8 mouse cellular contexts compared by ENCODE assay signal in genomic region chr11:62457241-62457890, GRCm38 (mm10). TPM values are rescaled to one million over a fixed set of nuclear protein-coding genes. Genes with fewer than 3 reads are reported as not detected.
DNase-seq lines count a peak whose midpoint lies in the region; ATAC-seq lines count a peak whose summit lies in the region.

No protein-coding gene starts in this region.

- WGBS in hindbrain, embryonic 16.5 days = under 1% methylated on average over 73 of the region's 73 CpGs

- H3K9ac ChIP-seq in hindbrain, embryonic 16.5 days (ENCODE audit: low read depth, low read length) = peak overlapping the region; percentile 98

- peak overlapping the region; percentile 68 for H3K4me3 ChIP-seq in hindbrain, embryonic 16.5 days (ENCODE audit: low read length)

- peak; percentile 95 for ATAC-seq in hindbrain, embryonic 16.5 days

- peaks cover 17% of the 10 kb centered on the region for H3K4me1 ChIP-seq in hindbrain, embryonic 16.5 days (ENCODE audit: control insufficient read depth, insufficient read depth, low read depth, low read length)

- no peaks in the 10 kb centered on the region for H3K36me3 ChIP-seq in hindbrain, embryonic 16.5 days (ENCODE audit: control insufficient read depth, insufficient read depth, low read length)

- peak overlapping the region; percentile 98 for H3K27ac ChIP-seq in hindbrain, embryonic 16.5 days (ENCODE audit: low read depth, low read length)

- peak; percentile 88 for DNase-seq in WW6 (ENCODE audit: low read depth, low spot score)
- peak; percentile 69 to 81 for DNase-seq in cerebellum, postnatal 4 days (ENCODE audit: low spot score in 2 of 2)
- DNase-seq in gastrocnemius, adult 18-20 months (ENCODE audit: low spot score) = peak; percentile 91
- DNase-seq in left cerebral cortex, adult 18-20 months (ENCODE audit: low spot score in 2 of 2) = peak; percentile 76 to 87
- peak; percentile 93 to 94 for DNase-seq in lung, postnatal 4 days
- peak; percentile 94 for DNase-seq in retina, postnatal 1 day
- DNase-seq in thymus, postnatal 4 days = peak; percentile 92

- H3K4me2 ChIP-seq in hindbrain, embryonic 16.5 days (ENCODE audit: low read length) = peak overlapping the region; percentile 71

- H3K9me3 ChIP-seq in hindbrain, embryonic 16.5 days (ENCODE audit: control insufficient read depth, low read length) = no peaks in the 10 kb centered on the region

- no peaks in the 10 kb centered on the region for H3K27me3 ChIP-seq in hindbrain, embryonic 16.5 days (replicated peaks; ENCODE audit: control insufficient read depth, insufficient read depth, low read length)

RNA-seq across cellular contexts. Expression of gene Pigl, which starts 0.9 kb away (rescaled TPM):
- total RNA-seq in gastrocnemius, adult 18-20 months (2021) = 1 to 10 TPM; 2.2 to 2.9 TPM
- polyA plus RNA-seq in hindbrain, embryonic 16.5 days (2015; fragmentation: Nextera tagmentation; extraction: Ambion mirVana) = 8.3 and 10.8 TPM in 2 replicates
- 1 to 10 TPM; 4.7 to 5.7 TPM for total RNA-seq in left cerebral cortex, adult 18-20 months (2021)

RNA-seq across cellular contexts. Expression of gene Ncor1, which starts 1.0 kb away (rescaled TPM):
- 100 to 1,000 TPM; 125 to 137 TPM for total RNA-seq in gastrocnemius, adult 18-20 months (2021)
- polyA plus RNA-seq in hindbrain, embryonic 16.5 days (2015; fragmentation: Nextera tagmentation; extraction: Ambion mirVana) = 60.1 and 135 TPM in 2 replicates
- total RNA-seq in left cerebral cortex, adult 18-20 months (2021) = 100 to 1,000 TPM; 271 to 275 TPM

Comparison
In these comparisons a context has a peak if more than half of its experiments do, and no peak if none do; other contexts are left out.
1. Peak in every context shown above with its lines: DNase-seq, ATAC-seq, H3K4me3 ChIP-seq and H3K27ac ChIP-seq.